Mouse (Mus musculus) cerebellum, adult 11 months (tissue): ENCODE data around the gene Slc24a5.
A peak's percentile ranks its signal among the peaks of the same experiment; 100 is the strongest.

Experiments used
- DNase-seq: peaks from one replicate; pipeline ENCODE4 v3.0.0; 2022

The Slc24a5 gene

GRCm38 (mm10) chr2:125122288-125122623, 54.3 kb downstream of the Slc24a5 start:
- no peak for DNase-seq

DNA sequence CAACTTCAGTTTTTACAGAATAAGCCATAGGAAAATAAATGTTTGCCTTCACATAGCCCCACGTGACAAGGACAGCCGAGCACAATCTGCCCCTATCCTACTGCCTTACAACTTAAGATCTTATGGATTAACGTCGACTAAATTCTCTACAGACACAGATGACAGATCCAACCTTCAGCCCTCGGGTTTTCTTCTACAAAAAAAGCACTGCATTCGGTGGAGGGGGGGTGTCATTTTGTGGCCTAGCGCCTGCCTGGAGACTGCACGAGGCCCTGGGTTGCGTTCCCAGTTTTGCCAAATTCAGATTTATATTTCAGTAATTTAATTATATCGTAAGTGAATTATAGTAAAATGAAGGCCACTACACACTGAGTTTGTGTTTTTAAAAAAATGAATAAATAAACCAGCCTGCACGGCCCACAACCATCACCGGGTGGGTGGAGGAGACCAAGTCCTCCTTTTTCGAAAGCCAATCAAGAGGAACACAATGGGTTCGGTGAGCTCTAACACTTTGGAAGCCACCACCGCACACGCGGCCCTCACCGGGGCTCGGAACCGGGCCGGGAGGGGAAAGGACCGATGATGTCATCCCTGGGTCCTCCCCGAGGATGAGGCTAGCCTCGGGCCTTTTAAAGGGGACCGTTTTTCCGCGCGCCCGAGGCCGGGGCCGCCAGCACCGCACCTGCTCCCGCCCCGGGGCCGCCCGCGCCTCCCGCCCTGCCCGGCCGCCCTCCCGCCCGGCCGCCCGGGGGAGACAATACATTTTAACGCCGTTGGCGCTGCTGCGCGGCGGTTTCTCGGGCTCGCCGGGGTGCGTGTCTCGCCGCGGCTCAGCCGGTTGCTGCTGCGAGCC, 54.9 kb downstream of the Slc24a5 start:
- DNase-seq = peak; percentile 64

GRCm38 (mm10) chr2:125123477-125123852, 55.5 kb downstream of the Slc24a5 start, which contains the start of gene Myef2:
TSS of gene Myef2 (minus strand) at chr2:125123661.
- peak; percentile 77 for DNase-seq

DNA sequence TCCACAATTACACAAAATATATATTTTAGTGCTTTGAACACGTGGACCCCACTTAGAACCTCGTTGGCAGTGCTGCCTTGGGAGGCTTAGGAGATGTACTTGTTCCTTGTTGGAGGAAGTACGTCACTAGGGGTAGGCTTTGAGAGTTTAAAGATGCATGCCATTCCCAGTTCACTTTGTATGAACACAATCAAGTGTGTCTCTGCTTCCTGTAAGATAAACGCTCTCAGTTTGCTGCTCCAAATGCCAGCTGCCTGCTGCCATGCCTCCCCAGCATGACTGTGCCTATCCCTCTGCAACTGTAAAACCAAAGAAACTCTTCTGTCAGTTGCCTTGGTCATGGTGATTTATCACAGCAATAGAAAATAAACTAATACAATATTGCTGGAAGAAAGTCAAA, 57.9 kb downstream of the Slc24a5 start:
- DNase-seq = no peak

GRCm38 (mm10) chr2:125126792-125127191, 58.9 kb downstream of the Slc24a5 start:
- no peak for DNase-seq

- DNase-seq = no peak
Measured at GRCm38 (mm10) chr2:125134113-125134512, 66.2 kb downstream of the Slc24a5 start.

DNA sequence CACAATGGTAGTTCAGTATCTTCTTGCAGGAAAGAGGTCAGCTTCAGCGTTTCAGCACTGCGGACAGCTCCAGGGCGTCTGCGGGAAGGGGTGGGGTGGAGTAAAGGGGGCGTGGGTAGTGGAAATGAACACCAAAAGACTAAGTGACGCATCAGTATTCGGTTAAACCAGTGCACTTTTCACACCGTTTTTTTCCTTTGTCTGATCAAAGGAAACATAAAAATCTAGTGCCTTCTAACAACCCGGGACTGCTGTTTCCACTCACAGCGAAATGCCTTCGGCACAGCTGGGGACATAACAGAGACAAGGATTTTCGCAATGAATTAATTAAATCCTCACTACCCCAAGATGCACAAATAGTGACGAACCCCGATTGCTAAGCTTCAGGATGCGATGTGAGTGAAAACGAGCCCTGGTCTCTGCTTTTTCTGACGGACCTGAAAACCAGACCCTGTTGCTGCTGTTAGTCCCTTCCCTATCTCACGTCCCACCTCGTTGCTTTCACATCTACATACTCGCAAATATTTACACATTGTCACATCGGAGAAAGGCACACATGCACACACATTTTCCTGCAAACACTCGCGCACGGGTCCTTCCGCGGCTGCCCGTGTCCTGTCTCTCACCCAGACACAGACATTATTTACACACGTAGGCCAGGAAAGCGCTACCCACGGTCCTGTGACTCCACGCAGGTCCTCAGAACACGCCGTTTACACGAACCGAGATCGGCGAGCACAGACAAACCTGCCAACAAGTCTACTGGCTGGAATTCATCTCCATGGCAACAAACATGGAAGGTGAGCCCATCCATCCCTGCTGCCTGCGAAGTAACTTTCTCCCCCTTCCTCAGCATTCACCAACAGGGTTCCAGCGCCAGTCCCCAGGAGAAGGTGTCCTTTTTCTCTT, 68.2 kb downstream of the Slc24a5 start, which contains the start of gene Ctxn2:
Ctxn2 (plus strand) TSS at position 790 of the 909 bp plus-strand sequence.
- peak; percentile 32 for DNase-seq

GRCm38 (mm10) chr2:125136846-125137245, 68.9 kb downstream of the Slc24a5 start:
- DNase-seq = no peak
